Mouse (Mus musculus) hindlimb bud, embryonic 11.5 days (tissue): ENCODE data around the gene Ppp1r1c.
"Not testable (repeated sequence)": the region's sequence is repeated elsewhere in the genome, so short reads cannot be mapped to it uniquely, and the experiment has no call there.

Experiments used
- DNase-seq: peaks from one replicate; pipeline ENCODE4 v3.0.0-alpha.2; 2012; ENCODE audit warnings: low read depth, low spot score; ENCODE audit errors: extremely low spot score

Gene Ppp1r1c

DNA sequence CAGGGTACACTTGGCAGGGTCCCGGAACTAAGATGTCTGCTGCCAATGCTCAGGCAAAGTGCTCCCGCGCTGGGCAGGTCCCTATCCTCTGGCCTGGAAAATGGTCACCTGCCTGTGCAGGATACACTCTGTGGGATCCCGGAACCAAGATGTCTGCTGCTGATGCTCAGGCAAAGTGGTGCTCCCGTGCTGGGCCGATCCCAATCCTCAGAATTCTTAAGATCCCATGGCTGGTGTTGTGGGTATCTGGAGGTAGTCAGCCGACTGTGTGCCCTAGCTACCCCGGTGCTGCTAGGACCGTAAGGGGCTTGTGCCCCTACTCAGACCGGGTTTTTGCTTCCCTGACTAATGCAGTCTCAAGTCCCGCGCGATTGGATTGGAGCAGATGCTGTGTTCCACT is 139.8 kb downstream of the Ppp1r1c start:
- not testable (repeated sequence) for DNase-seq

GRCm38 (mm10) chr2:79856874-79857273 is 149.3 kb downstream of the Ppp1r1c start:
- DNase-seq = no peak

DNA sequence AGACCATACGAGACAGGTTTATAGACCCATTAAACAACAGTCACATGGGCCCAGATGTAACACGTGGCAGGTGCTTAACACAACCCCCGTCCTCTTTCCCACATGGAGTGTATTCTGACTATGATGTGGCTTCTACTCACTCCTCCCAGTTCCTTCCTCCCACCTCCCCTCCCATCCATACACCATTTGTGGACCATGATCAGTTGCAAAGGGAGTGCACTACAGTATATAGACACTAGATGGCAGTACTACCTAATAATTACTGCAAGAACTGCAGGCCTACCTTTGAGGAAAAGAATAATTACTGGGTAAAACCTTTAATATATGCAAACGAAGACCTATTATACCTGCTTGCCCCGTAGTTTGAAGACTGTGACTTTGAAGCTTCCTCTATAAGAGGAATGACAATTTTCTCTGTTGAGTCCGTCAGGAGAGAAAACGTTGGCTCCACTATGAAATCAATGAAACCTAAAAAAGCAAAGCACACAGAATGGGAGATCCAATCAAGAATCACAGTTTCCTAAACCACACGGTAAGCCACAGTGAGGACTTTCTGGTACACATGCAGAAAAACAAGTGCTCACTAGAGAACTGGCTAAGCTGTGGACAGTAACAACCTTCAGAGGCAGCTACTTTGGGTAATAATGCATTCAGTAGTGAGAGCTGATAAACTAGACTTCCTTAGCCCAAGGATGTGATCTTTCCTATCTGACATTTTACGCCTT is 157.9 kb downstream of the Ppp1r1c start:
- peak; percentile 83 for DNase-seq
